Mouse (Mus musculus) midbrain, embryonic 11.5 days (tissue): ENCODE results near the gene Necab3. TPM values are rescaled to one million over a fixed set of nuclear protein-coding genes. Genes with fewer than 3 reads are reported as not detected.

ENCODE experiments used
- ATAC-seq: fragments of 200-750 bp; cut with Nextera tagmentation; 2 replicates; pipeline ENCODE4 v1.8.0; 2017; ENCODE audit warnings: moderate TSS enrichment, moderate library complexity; ENCODE audit not compliant: low FRiP score
- DNase-seq: peaks from one replicate; pipeline ENCODE4 v3.0.0; 2015; ENCODE audit warnings: low spot score; ENCODE audit errors: missing footprints
- H3K27ac ChIP-seq: fragments of 300-500 bp; sonication (generic); 2 replicates; pipeline ENCODE4 v1.5.1; 2014; ENCODE audit warnings: low read depth, low read length
- H3K27me3 ChIP-seq: fragments of 300-500 bp; sonication (generic); 2 replicates; pipeline ENCODE4 v1.6.1; 2014; ENCODE audit warnings: mild to moderate bottlenecking, low read length, moderate library complexity, mixed read lengths; ENCODE audit not compliant: control insufficient read depth, insufficient read depth
- H3K36me3 ChIP-seq: fragments of 300-500 bp; sonication (generic); 2 replicates; pipeline ENCODE4 v1.6.1; 2014; ENCODE audit warnings: mild to moderate bottlenecking, low read length, moderate library complexity, mixed read lengths; ENCODE audit not compliant: control insufficient read depth, insufficient read depth
- H3K4me1 ChIP-seq: fragments of 300-500 bp; sonication (generic); 2 replicates; pipeline ENCODE4 v1.6.1; 2014; ENCODE audit warnings: low read length; ENCODE audit not compliant: control insufficient read depth, insufficient read depth
- H3K4me2 ChIP-seq: fragments of 300-500 bp; sonication (generic); 2 replicates; pipeline ENCODE4 v1.6.1; 2014; ENCODE audit warnings: mild to moderate bottlenecking, moderate library complexity
- H3K4me3 ChIP-seq: fragments of 300-500 bp; sonication (generic); 2 replicates; pipeline ENCODE4 v1.5.1; 2014; ENCODE audit warnings: low read depth, low read length
- H3K9ac ChIP-seq: fragments of 300-500 bp; sonication (generic); 2 replicates; pipeline ENCODE4 v1.6.1; 2014; ENCODE audit warnings: low read length
- H3K9me3 ChIP-seq: fragments of 300-500 bp; sonication (generic); 2 replicates; pipeline ENCODE4 v1.6.1; 2016; ENCODE audit warnings: low read length; ENCODE audit not compliant: control insufficient read depth
- WGBS: fragments of 180-500 bp; shearing (Covaris S2); extraction: QIAGEN DNeasy Blood & Tissue Kit; methylation state at CpG from one replicate; pipeline ENCODE4 v1.1.7; 2014; 5-methylcytosine and 5-hydroxymethylcytosine counted together
- polyA plus RNA-seq: library from polyadenylated mRNA; unstranded; fragments of >200 nt; fragmentation: Nextera tagmentation; extraction: Ambion mirVana; gene quantifications from 2 replicates; pipeline ENCODE4 v1.2.1, GENCODE M21; 2014

Gene Necab3
- polyA plus RNA-seq, 1 experiment from 2014 or later, result 6.1 TPM

DNA sequence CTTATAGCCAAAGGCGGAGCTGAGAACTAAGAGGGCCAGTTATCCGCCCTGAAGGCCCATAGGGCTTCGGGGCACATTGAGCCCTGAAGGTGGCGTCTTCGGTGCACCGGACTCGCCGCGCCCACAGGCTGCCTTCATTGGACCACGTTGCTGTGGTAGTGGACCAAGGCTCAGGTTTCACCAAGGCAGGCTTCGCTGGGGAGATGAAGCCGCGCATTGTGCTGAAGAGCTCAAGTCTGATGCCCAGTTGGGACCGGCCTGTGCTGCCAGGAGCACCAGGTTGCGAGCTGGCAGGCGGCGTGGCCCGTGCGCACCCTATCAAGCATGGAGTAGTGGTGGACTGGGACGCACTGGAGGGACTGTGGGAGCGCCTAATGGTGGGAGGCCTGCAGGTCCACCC lies 6.8 kb downstream of the Necab3 start:
- no peaks in the 10 kb centered on the region for H3K9me3 ChIP-seq
- WGBS, result 32% methylated on average over 21 of the region's 21 CpGs
- peaks cover 3% of the 10 kb centered on the region; the same call in 1 of the 2 replicates for H3K36me3 ChIP-seq
- H3K4me3 ChIP-seq, result no peak overlapping the region
- H3K27ac ChIP-seq, result no peak overlapping the region
- peaks cover 15% of the 10 kb centered on the region for H3K4me1 ChIP-seq
- ATAC-seq (0 out of 2 replicates have a peak, but pooled peaks have one; percentile 2), DNase-seq (no peak)
- H3K27me3 ChIP-seq, result peaks cover 20% of the 10 kb centered on the region
- H3K4me2 ChIP-seq, result peak overlapping the region; percentile 22; the same call in 1 of the 2 replicates
- H3K9ac ChIP-seq, result 0 out of 2 replicates have a peak overlapping the region, but pooled peaks have one; percentile 14

DNA sequence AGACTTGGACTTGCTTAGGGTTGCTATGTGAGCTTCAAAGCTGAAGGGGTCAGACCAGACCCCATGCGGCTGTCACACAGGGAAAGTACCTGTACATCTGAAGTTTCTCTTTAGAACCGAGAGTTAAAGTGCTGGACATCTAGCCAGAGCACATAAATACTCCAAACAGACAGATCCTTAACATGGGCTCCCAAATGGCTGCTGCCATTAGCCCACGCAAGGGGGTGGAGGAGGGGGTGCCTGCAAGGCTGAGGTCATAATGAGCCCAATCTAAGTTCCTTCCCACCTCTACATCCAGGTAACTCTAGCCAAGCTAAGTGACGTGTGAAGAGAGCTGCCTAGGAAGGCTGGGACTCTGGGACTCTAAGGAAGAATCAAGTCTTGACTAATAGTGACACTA lies 7.2 kb downstream of the Necab3 start, which contains the start of gene Actl10:
Gene Actl10, plus strand, starts transcription at position 301 of the 400 bp plus-strand sequence.
- Histone ChIP-seq H3K4me2 (peak within 1 kb of the TSS; percentile 22; the same call in 1 of the 2 replicates), H3K36me3 (peaks cover 3% of the 10 kb centered on the region; the same call in 1 of the 2 replicates), H3K9me3 (no peaks in the 10 kb centered on the region), H3K27ac (no peak within 1 kb of the TSS), H3K27me3 (peaks cover 20% of the 10 kb centered on the region), H3K9ac (0 out of 2 replicates have a peak within 1 kb of the TSS, but pooled peaks have one; percentile 14), H3K4me3 (no peak within 1 kb of the TSS), H3K4me1 (peaks cover 15% of the 10 kb centered on the region)
- WGBS, result 83% methylated on average over 4 of the region's 4 CpGs
- DNase-seq (no peak), ATAC-seq (no peak)

GRCm38 (mm10) chr2:154550937-154551336 lies 7.8 kb downstream of the Necab3 start:
- peaks cover 15% of the 10 kb centered on the region for H3K4me1 ChIP-seq
- DNase-seq, result no peak
- H3K4me2 ChIP-seq, result no peak overlapping the region
- H3K9ac ChIP-seq, result no peak overlapping the region
- no peak for ATAC-seq
- H3K27me3 ChIP-seq, result peaks cover 20% of the 10 kb centered on the region
- H3K36me3 ChIP-seq, result peaks cover 3% of the 10 kb centered on the region; the same call in 1 of the 2 replicates
- no peak overlapping the region for H3K4me3 ChIP-seq
- no peaks in the 10 kb centered on the region for H3K9me3 ChIP-seq
- WGBS, result 82% methylated on average over 2 of the region's 2 CpGs
- H3K27ac ChIP-seq, result no peak overlapping the region

GRCm38 (mm10) chr2:154549886-154550189 lies 8.9 kb downstream of the Necab3 start:
- Histone ChIP-seq H3K27ac (no peak overlapping the region), H3K9me3 (no peaks in the 10 kb centered on the region), H3K27me3 (peaks cover 20% of the 10 kb centered on the region), H3K4me1 (peaks cover 15% of the 10 kb centered on the region), H3K9ac (no peak overlapping the region), H3K4me2 (peak overlapping the region; percentile 75), H3K4me3 (peak overlapping the region; percentile 32; the same call in 1 of the 2 replicates), H3K36me3 (peaks cover 3% of the 10 kb centered on the region; the same call in 1 of the 2 replicates)
- no peak for ATAC-seq
- WGBS, result 17% methylated on average over 20 of the region's 20 CpGs
- no peak for DNase-seq

DNA sequence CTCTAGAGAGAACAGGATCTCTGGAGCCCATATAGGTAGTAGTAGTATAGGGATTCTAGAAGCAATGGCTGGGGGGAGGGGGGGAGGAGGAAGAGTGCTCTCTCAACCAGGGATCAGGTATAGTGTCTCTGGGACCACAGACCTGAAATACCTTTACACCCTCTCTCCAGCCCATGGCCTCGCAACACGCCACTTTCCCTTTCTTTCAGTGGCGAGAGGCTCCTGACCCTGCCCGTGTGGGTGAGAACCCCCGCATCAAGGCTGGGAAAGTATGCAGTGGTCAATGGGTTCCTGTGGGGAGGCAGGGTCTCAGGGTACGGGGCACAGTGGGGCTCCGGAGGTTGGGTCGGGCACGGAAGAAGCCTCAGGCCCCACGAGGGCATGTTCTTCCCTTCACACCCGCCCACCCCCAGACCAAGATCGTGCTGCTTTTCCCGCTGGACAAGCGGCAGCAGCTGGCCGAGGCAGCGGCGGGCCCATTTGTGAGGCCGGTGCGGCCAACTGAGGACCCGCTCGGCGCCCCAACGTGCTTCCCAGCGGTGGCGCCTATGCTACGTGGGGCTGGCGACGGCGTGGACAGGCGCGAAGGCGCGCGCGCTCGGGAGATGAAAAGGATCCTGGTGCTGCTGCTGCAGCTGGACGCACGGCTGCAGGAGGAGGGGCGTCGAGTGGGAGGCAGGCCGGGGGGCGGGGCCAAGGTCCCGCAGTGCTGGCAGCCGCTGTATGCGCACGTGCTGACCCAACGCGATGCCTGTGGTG lies 9.4 kb downstream of the Necab3 start:
- Histone ChIP-seq H3K9ac (peak overlapping the region; percentile 57), H3K27me3 (peaks cover 20% of the 10 kb centered on the region), H3K4me3 (peak overlapping the region; percentile 32), H3K9me3 (no peaks in the 10 kb centered on the region), H3K27ac (no peak overlapping the region), H3K4me1 (peaks cover 15% of the 10 kb centered on the region), H3K36me3 (peaks cover 3% of the 10 kb centered on the region; the same call in 1 of the 2 replicates), H3K4me2 (peak overlapping the region; percentile 75)
- peak; percentile 86 for ATAC-seq
- WGBS, result 2% methylated on average over 48 of the region's 48 CpGs
- peak; percentile 93 for DNase-seq

DNA sequence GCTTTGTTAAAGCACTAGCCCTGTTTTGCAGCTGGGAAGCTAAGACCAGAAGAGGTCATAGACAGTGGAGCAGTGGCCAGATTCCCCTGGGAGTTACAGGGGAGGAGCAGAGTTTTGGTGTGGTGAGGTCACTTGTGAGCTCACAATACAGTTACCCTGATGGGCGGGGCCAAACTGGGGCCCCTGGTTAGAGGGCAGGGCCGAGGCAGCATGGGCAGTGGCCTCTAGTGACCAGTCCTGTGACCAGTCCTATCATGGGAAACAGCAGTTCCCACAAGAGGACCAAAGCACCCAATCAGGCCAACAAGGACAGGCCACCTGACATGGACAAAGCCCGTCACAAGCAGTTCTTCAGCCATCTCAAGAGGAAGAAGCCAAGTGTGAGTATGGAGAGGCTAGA lies 10.0 kb downstream of the Necab3 start:
- 40% methylated on average over 3 of the region's 3 CpGs for WGBS
- peaks cover 3% of the 10 kb centered on the region; the same call in 1 of the 2 replicates for H3K36me3 ChIP-seq
- H3K27ac ChIP-seq, result no peak overlapping the region
- no peak overlapping the region for H3K9ac ChIP-seq
- DNase-seq (no peak), ATAC-seq (peak; percentile 8; the same call in 1 of the 2 replicates)
- no peaks in the 10 kb centered on the region for H3K9me3 ChIP-seq
- H3K4me1 ChIP-seq, result peaks cover 15% of the 10 kb centered on the region
- H3K4me3 ChIP-seq, result no peak overlapping the region
- H3K27me3 ChIP-seq, result peaks cover 20% of the 10 kb centered on the region
- no peak overlapping the region for H3K4me2 ChIP-seq

DNA sequence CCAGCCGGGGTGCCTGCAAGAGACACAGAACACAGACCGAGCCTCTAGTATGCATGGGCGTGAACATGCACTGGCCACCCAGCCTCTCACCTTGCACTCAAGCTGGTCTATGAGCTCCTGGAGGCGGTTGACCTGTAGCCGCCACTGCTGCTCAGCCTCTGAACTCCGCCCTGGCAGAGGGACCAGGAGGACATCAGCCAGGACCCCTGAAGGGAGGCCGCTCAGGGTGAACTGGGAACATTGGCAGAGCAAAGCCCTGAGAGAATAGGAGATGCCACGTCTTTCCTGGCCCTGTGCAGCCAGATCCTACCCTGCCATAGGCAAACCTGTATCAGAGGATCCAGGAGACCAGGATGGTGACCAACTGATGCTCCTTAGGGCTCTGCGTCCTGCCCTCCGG lies 12.0 kb downstream of the Necab3 start, which contains the start of gene 1700003F12Rik:
Gene 1700003F12Rik, plus strand, starts transcription at position 375 of the 400 bp plus-strand sequence.
- H3K4me3 ChIP-seq, result no peak within 1 kb of the TSS
- no peak within 1 kb of the TSS for H3K4me2 ChIP-seq
- no peak for DNase-seq
- 91% methylated on average over 10 of the region's 10 CpGs for WGBS
- no peaks in the 10 kb centered on the region for H3K9me3 ChIP-seq
- H3K27ac ChIP-seq, result no peak within 1 kb of the TSS
- no peak within 1 kb of the TSS for H3K9ac ChIP-seq
- H3K36me3 ChIP-seq, result no peaks in the 10 kb centered on the region
- no peak for ATAC-seq
- peaks cover 16% of the 10 kb centered on the region for H3K27me3 ChIP-seq
- H3K4me1 ChIP-seq, result peaks cover 10% of the 10 kb centered on the region

- ATAC-seq (no peak), DNase-seq (no peak)
- Histone ChIP-seq H3K4me1 (0 out of 2 replicates have a peak, but pooled peaks cover 2% of the 10 kb centered on the region), H3K27me3 (no peaks in the 10 kb centered on the region), H3K4me2 (no peak overlapping the region), H3K4me3 (no peak overlapping the region), H3K27ac (no peak overlapping the region), H3K36me3 (no peaks in the 10 kb centered on the region), H3K9me3 (no peaks in the 10 kb centered on the region), H3K9ac (no peak overlapping the region)
- WGBS, result 88% methylated on average over 9 of the region's 9 CpGs
Measured at GRCm38 (mm10) chr2:154543567-154544347, 14.9 kb downstream of the Necab3 start.
